Comparison of ENCODE assay signal across 8 mouse cellular contexts in genomic region chr7:31085171-31085570, GRCm38 (mm10). TPM values are rescaled to one million over a fixed set of nuclear protein-coding genes. Genes with fewer than 3 reads are reported as not detected.
DNase-seq lines count a peak whose midpoint lies in the region; ATAC-seq lines count a peak whose summit lies in the region.

No protein-coding gene starts in this region.

- H3K27ac ChIP-seq in midbrain, embryonic 12.5 days (replicated peaks), result no peak overlapping the region
- no peak overlapping the region for H3K27ac ChIP-seq in midbrain, embryonic 11.5 days (ENCODE audit: low read depth, low read length)
- H3K27ac ChIP-seq in heart, embryonic 15.5 days, result 0 out of 2 replicates have a peak overlapping the region, but pooled peaks have one; percentile 8
- H3K27ac ChIP-seq in liver, embryonic 12.5 days, result 0 out of 2 replicates have a peak overlapping the region, but pooled peaks have one; percentile 30

- no peak overlapping the region for H3K4me2 ChIP-seq in midbrain, embryonic 12.5 days (replicated peaks)
- H3K4me2 ChIP-seq in midbrain, embryonic 11.5 days, result no peak overlapping the region
- H3K4me2 ChIP-seq in heart, embryonic 15.5 days, result no peak overlapping the region
- H3K4me2 ChIP-seq in liver, embryonic 12.5 days, result no peak overlapping the region

- peaks cover 9% of the 10 kb centered on the region for H3K4me1 ChIP-seq in midbrain, embryonic 12.5 days
- H3K4me1 ChIP-seq in midbrain, embryonic 11.5 days (ENCODE audit: control insufficient read depth, insufficient read depth, low read length), result peaks cover 4% of the 10 kb centered on the region; the same call in 1 of the 2 replicates
- H3K4me1 ChIP-seq in heart, embryonic 15.5 days (replicated peaks), result peaks cover 13% of the 10 kb centered on the region; the same call in 1 of the 2 replicates
- 0 out of 2 replicates have a peak, but pooled peaks cover 7% of the 10 kb centered on the region for H3K4me1 ChIP-seq in liver, embryonic 12.5 days

- H3K9me3 ChIP-seq in midbrain, embryonic 12.5 days, result 0 out of 2 replicates have a peak, but pooled peaks cover 2% of the 10 kb centered on the region
- no peaks in the 10 kb centered on the region for H3K9me3 ChIP-seq in midbrain, embryonic 11.5 days (ENCODE audit: control insufficient read depth, low read length)
- no peaks in the 10 kb centered on the region for H3K9me3 ChIP-seq in heart, embryonic 15.5 days (replicated peaks)
- H3K9me3 ChIP-seq in liver, embryonic 12.5 days (replicated peaks), result no peaks in the 10 kb centered on the region

- ATAC-seq in midbrain, embryonic 12.5 days (ENCODE audit: low FRiP score, low read depth), result peak; percentile 21; the same call in 1 of the 2 replicates
- no peak for ATAC-seq in midbrain, embryonic 11.5 days (ENCODE audit: low FRiP score)
- ATAC-seq in heart, embryonic 15.5 days (replicated peaks; ENCODE audit: insufficient number of reproducible peaks, insufficient read depth, low FRiP score, low read depth), result no peak; the same call in 1 of the 2 replicates
- ATAC-seq in liver, embryonic 12.5 days, result no peak
- no peak for ATAC-seq in inflammation-experienced regulatory T-cells, adult 6 months

- no peaks in the 10 kb centered on the region for H3K27me3 ChIP-seq in midbrain, embryonic 12.5 days
- H3K27me3 ChIP-seq in midbrain, embryonic 11.5 days (ENCODE audit: control insufficient read depth, insufficient read depth, low read length), result no peaks in the 10 kb centered on the region
- no peaks in the 10 kb centered on the region; the same call in 1 of the 2 replicates for H3K27me3 ChIP-seq in heart, embryonic 15.5 days
- H3K27me3 ChIP-seq in liver, embryonic 12.5 days (replicated peaks), result no peaks in the 10 kb centered on the region

- no peak overlapping the region for H3K9ac ChIP-seq in midbrain, embryonic 12.5 days (replicated peaks)
- H3K9ac ChIP-seq in midbrain, embryonic 11.5 days (ENCODE audit: low read length), result no peak overlapping the region
- no peak overlapping the region for H3K9ac ChIP-seq in heart, embryonic 15.5 days
- H3K9ac ChIP-seq in liver, embryonic 12.5 days, result no peak overlapping the region

- no peaks in the 10 kb centered on the region for H3K36me3 ChIP-seq in midbrain, embryonic 12.5 days
- no peaks in the 10 kb centered on the region for H3K36me3 ChIP-seq in midbrain, embryonic 11.5 days (ENCODE audit: control insufficient read depth, insufficient read depth, low read length)
- H3K36me3 ChIP-seq in heart, embryonic 15.5 days, result no peaks in the 10 kb centered on the region
- no peaks in the 10 kb centered on the region for H3K36me3 ChIP-seq in liver, embryonic 12.5 days

- peak; percentile 34 for DNase-seq in embryo, embryonic 10.5 days (ENCODE audit: low spot score)
- no peak for DNase-seq in embryo, embryonic 10 days (ENCODE audit: low spot score)
- DNase-seq in midbrain, embryonic 11.5 days (ENCODE audit: low spot score, missing footprints), result no peak
- no peak for DNase-seq in B cell, adult 2 months

- 25% methylated on average over 3 of the region's 3 CpGs for WGBS in midbrain, embryonic 12.5 days
- 33% methylated on average over 3 of the region's 3 CpGs for WGBS in midbrain, embryonic 11.5 days
- 55% methylated on average over 3 of the region's 3 CpGs for WGBS in heart, embryonic 15.5 days
- 60% methylated on average over 3 of the region's 3 CpGs for WGBS in liver, embryonic 12.5 days (ENCODE audit: insufficient replicate concordance)

- no peak overlapping the region for H3K4me3 ChIP-seq in midbrain, embryonic 12.5 days
- H3K4me3 ChIP-seq in midbrain, embryonic 11.5 days (ENCODE audit: low read depth, low read length), result no peak overlapping the region
- no peak overlapping the region for H3K4me3 ChIP-seq in heart, embryonic 15.5 days
- H3K4me3 ChIP-seq in liver, embryonic 12.5 days, result no peak overlapping the region

RNA-seq across cellular contexts. Expression of gene Fxyd3, which starts 8.7 kb away (rescaled TPM):
- polyA plus RNA-seq in midbrain, embryonic 12.5 days (2016; fragmentation: Nextera tagmentation; extraction: Ambion mirVana), result 1.4 and 1.7 TPM in 2 replicates
- polyA plus RNA-seq in midbrain, embryonic 11.5 days (2014; fragmentation: Nextera tagmentation; extraction: Ambion mirVana), result 1.8 and 2.3 TPM in 2 replicates
- 2.6 and 15.2 TPM in 2 replicates for polyA plus RNA-seq in heart, embryonic 15.5 days (2015; fragmentation: Nextera tagmentation; extraction: Ambion mirVana)
- 0.67 and 0.86 TPM in 2 replicates for polyA plus RNA-seq in liver, embryonic 12.5 days (2016; fragmentation: Nextera tagmentation; extraction: Ambion mirVana)
- under 1 TPM in 1 of 3 experiments, not detected in 2; 0.18 TPM for polyA plus RNA-seq in inflammation-experienced regulatory T-cells, adult 6 months (2017; shearing (Covaris generic))

RNA-seq across cellular contexts. Expression of gene Lgi4, which starts 26.0 kb away (rescaled TPM):
- polyA plus RNA-seq in midbrain, embryonic 12.5 days (2016; fragmentation: Nextera tagmentation; extraction: Ambion mirVana), result 0.54 and 0.55 TPM in 2 replicates
- polyA plus RNA-seq in midbrain, embryonic 11.5 days (2014; fragmentation: Nextera tagmentation; extraction: Ambion mirVana), result 0.58 and 0.85 TPM in 2 replicates
- polyA plus RNA-seq in heart, embryonic 15.5 days (2015; fragmentation: Nextera tagmentation; extraction: Ambion mirVana), result 0.25 and 0.39 TPM in 2 replicates
- 0.06 and 0.19 TPM in 2 replicates for polyA plus RNA-seq in liver, embryonic 12.5 days (2016; fragmentation: Nextera tagmentation; extraction: Ambion mirVana)
- polyA plus RNA-seq in inflammation-experienced regulatory T-cells, adult 6 months (2017; shearing (Covaris generic)), result under 1 TPM in 2 of 3 experiments, not detected in 1; 0.09 to 0.13 TPM

RNA-seq across cellular contexts. Expression of gene Fxyd1, which starts 28.2 kb away (rescaled TPM):
- polyA plus RNA-seq in midbrain, embryonic 12.5 days (2016; fragmentation: Nextera tagmentation; extraction: Ambion mirVana), result 8.9 and 10.3 TPM in 2 replicates
- polyA plus RNA-seq in midbrain, embryonic 11.5 days (2014; fragmentation: Nextera tagmentation; extraction: Ambion mirVana), result 4.8 and 5.4 TPM in 2 replicates
- polyA plus RNA-seq in heart, embryonic 15.5 days (2015; fragmentation: Nextera tagmentation; extraction: Ambion mirVana), result 950 and 1,236 TPM in 2 replicates
- 28.2 and 28.3 TPM in 2 replicates for polyA plus RNA-seq in liver, embryonic 12.5 days (2016; fragmentation: Nextera tagmentation; extraction: Ambion mirVana)
- under 1 TPM in 1 of 3 experiments, not detected in 2; 0.85 TPM for polyA plus RNA-seq in inflammation-experienced regulatory T-cells, adult 6 months (2017; shearing (Covaris generic))

RNA-seq across cellular contexts. Expression of gene Hpn, which starts 29.9 kb away (rescaled TPM):
- 0.41 and 0.63 TPM in 2 replicates for polyA plus RNA-seq in midbrain, embryonic 12.5 days (2016; fragmentation: Nextera tagmentation; extraction: Ambion mirVana)
- polyA plus RNA-seq in midbrain, embryonic 11.5 days (2014; fragmentation: Nextera tagmentation; extraction: Ambion mirVana), result 0.44 and 1.2 TPM in 2 replicates
- 1.5 and 4.8 TPM in 2 replicates for polyA plus RNA-seq in heart, embryonic 15.5 days (2015; fragmentation: Nextera tagmentation; extraction: Ambion mirVana)
- polyA plus RNA-seq in liver, embryonic 12.5 days (2016; fragmentation: Nextera tagmentation; extraction: Ambion mirVana), result 33.2 and 36.2 TPM in 2 replicates
- polyA plus RNA-seq in inflammation-experienced regulatory T-cells, adult 6 months (2017; shearing (Covaris generic)), result 10 to 100 TPM in 1 of 3 experiments, 1 to 10 TPM in 2; 3.1 to 11.0 (median 8.1) TPM

RNA-seq across cellular contexts. Expression of gene Fxyd7, which starts 33.9 kb away (rescaled TPM):
- 10.0 and 11.5 TPM in 2 replicates for polyA plus RNA-seq in midbrain, embryonic 12.5 days (2016; fragmentation: Nextera tagmentation; extraction: Ambion mirVana)
- polyA plus RNA-seq in midbrain, embryonic 11.5 days (2014; fragmentation: Nextera tagmentation; extraction: Ambion mirVana), result 5.4 and 6.2 TPM in 2 replicates
- 1.1 and 2.7 TPM in 2 replicates for polyA plus RNA-seq in heart, embryonic 15.5 days (2015; fragmentation: Nextera tagmentation; extraction: Ambion mirVana)
- 0.45 and 0.55 TPM in 2 replicates for polyA plus RNA-seq in liver, embryonic 12.5 days (2016; fragmentation: Nextera tagmentation; extraction: Ambion mirVana)
- polyA plus RNA-seq in inflammation-experienced regulatory T-cells, adult 6 months (2017; shearing (Covaris generic)), result not detected

Comparison
In these comparisons a context has a peak if more than half of its experiments do, and no peak if none do; other contexts are left out.
1. H3K27ac ChIP-seq: peak in heart, embryonic 15.5 days (single experiment) and liver, embryonic 12.5 days (single experiment); none in midbrain, embryonic 12.5 days (single experiment) and midbrain, embryonic 11.5 days (single experiment).
2. RNA of gene Fxyd1, which starts 28.2 kb away (polyA plus RNA-seq): 950 to 1,236 TPM in heart, embryonic 15.5 days; 28.2 to 28.3 TPM in liver, embryonic 12.5 days, 8.9 to 10.3 TPM in midbrain, embryonic 12.5 days, 4.8 to 5.4 TPM in midbrain, embryonic 11.5 days and 0.85 TPM in inflammation-experienced regulatory T-cells, adult 6 months; every median in the first group is over 10 times any median in the second.